Mouse (Mus musculus): ENCODE measurements around the gene Cdhr2.

GRCm38 (mm10) chr13:54758045-54758755 lies 56.9 kb downstream of the Cdhr2 start:
- TF ChIP-seq UBTF (IDR thresholded peaks at IDR 0.05; ENCODE audit: borderline replicate concordance, insufficient read depth, low read depth, low read length) (no peak), EP300 (IDR thresholded peaks at IDR 0.05; ENCODE audit: low read depth in 1 of 2, low read length in 2 of 2) (no peak), HCFC1 (IDR thresholded peaks at IDR 0.05; ENCODE audit: low read depth, low read length) (no peak), ZKSCAN1 (IDR thresholded peaks at IDR 0.05; ENCODE audit: low read depth, low read length) (no peak), POLR2A (IDR thresholded peaks at IDR 0.05; ENCODE audit: control insufficient read depth in 1 of 2, insufficient read depth in 1 of 2, low read depth in 1 of 2, low read length in 2 of 2, poor library complexity in 1 of 2) (no peak)

All from MEL (cell line).